Mouse (Mus musculus): ENCODE measurements around the gene Gramd2.

- TF ChIP-seq CTCF (IDR thresholded peaks at IDR 0.05; ENCODE audit: borderline replicate concordance, insufficient read depth, low read length) (no peak), POLR2A (IDR thresholded peaks at IDR 0.05; ENCODE audit: low read depth, low read length) (no peak)
Measured at GRCm38 (mm10) chr9:59668473-59668872, 11.5 kb upstream of the Gramd2 start.

All from embryonic fibroblast, embryonic 13.5 days (primary cell).